Mouse (Mus musculus): ENCODE data around the gene Echdc1. TPM values are rescaled to one million over a fixed set of nuclear protein-coding genes. Genes with fewer than 3 reads are reported as not detected.

Echdc1 gene
- 201 TPM for polyA plus RNA-seq (2014; fragmentation: Illumina TruSeq; extraction: RNeasy Lipid Tissue Mini Kit (QIAGEN cat#74804); ENCODE audit: low read depth, low replicate concordance)

DNA sequence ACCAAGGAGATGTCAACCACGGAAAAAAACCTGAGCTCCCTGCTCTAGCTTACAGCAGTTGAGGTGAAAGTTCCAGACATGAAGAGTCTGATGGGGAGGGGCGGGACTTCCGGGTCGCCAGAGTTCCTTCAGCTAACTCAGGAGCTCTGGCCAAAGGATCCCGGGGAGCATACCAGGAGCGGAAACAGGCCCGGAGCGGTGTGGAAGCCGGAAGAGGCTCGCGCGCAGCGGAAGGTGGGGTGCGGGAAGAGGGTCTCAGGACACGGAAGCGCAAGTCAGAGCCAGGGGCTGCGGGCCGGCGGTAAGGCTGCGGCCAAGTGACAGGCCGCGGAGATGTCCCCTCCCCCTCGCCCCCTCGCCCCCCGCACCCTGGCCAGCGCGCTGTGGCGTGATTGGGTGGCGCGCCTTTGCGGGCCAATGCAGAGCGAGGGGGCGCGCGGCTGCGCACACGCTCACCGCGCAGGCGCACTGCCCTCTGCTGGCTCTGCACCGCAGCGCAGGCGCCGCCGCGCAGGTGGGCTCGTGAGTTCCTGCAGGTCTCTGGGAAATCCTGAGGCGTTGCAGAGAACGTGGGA, at the start of gene Echdc1:
Gene Echdc1 (plus strand): TSS at position 103 of the 575 bp plus-strand sequence.

GRCm38 (mm10) chr10:29362197-29362900, 49.4 kb downstream of the Echdc1 start, which contains the start of gene Rnf146:
Gene Rnf146 (minus strand): TSS chr10:29362442.

Other genes starting within 250 kb of the Echdc1 start
- gene Soga3, start 169.3 kb upstream of the Echdc1 start, polyA plus RNA-seq (2014; fragmentation: Illumina TruSeq; extraction: RNeasy Lipid Tissue Mini Kit (QIAGEN cat#74804); ENCODE audit: low read depth, low replicate concordance), result not detected
- not detected for gene Gm49353, start 114.2 kb upstream of the Echdc1 start, polyA plus RNA-seq (2014; fragmentation: Illumina TruSeq; extraction: RNeasy Lipid Tissue Mini Kit (QIAGEN cat#74804); ENCODE audit: low read depth, low replicate concordance)
- gene 9330159F19Rik, start 101.6 kb upstream of the Echdc1 start, polyA plus RNA-seq (2014; fragmentation: Illumina TruSeq; extraction: RNeasy Lipid Tissue Mini Kit (QIAGEN cat#74804); ENCODE audit: low read depth, low replicate concordance), result not detected
- gene Rnf146, start 49.3 kb downstream of the Echdc1 start, polyA plus RNA-seq (2014; fragmentation: Illumina TruSeq; extraction: RNeasy Lipid Tissue Mini Kit (QIAGEN cat#74804); ENCODE audit: low read depth, low replicate concordance), result 81.6 TPM
- 2.2 TPM for gene Rspo3, start 222.7 kb downstream of the Echdc1 start, polyA plus RNA-seq (2014; fragmentation: Illumina TruSeq; extraction: RNeasy Lipid Tissue Mini Kit (QIAGEN cat#74804); ENCODE audit: low read depth, low replicate concordance)